Mouse (Mus musculus): Measurements from ENCODE around the gene Cd274.

The Cd274 gene

DNA sequence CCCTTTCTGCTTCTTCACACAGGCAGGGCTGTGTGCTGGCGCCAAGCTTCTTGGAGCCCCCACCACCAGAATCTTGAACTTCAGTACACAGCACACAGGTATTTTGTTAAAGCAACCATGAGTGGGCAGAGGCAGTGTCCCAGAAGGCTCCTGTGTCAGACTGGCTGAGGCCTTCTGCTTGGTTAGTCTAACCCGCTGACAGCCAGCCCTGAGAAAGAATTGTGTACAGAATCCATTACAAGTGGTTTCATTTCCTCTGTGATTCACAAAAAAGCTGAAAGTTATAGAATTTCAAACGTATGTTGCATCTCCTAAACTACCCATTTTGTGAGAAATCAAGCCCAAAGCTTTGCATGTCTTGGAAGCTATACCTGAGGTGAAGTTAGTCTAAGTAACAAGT lies 63.3 kb downstream of the Cd274 start:
- no peak for DNase-seq (ENCODE audit: low read depth, low spot score)

DNA sequence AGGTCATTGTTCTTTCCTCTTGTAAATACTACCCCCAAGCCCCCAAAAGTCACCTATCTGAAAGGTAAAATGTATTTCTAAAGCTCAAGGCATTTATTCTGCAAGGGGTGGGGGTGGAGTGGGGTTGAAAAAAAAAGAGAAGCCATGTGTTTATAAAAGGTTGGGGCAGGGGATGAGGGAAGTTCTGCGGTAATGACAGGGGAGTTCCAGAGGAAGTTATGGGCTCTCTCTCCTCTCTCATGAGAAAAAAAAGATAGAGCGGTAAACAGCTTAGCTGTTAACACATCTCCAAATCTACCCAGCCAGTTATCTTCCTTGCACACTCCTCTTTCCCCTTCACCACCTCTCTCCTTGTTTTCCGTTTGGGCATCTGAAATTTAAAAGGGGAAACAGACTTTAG lies 63.7 kb downstream of the Cd274 start:
- no peak for DNase-seq (ENCODE audit: low read depth, low spot score)

DNA sequence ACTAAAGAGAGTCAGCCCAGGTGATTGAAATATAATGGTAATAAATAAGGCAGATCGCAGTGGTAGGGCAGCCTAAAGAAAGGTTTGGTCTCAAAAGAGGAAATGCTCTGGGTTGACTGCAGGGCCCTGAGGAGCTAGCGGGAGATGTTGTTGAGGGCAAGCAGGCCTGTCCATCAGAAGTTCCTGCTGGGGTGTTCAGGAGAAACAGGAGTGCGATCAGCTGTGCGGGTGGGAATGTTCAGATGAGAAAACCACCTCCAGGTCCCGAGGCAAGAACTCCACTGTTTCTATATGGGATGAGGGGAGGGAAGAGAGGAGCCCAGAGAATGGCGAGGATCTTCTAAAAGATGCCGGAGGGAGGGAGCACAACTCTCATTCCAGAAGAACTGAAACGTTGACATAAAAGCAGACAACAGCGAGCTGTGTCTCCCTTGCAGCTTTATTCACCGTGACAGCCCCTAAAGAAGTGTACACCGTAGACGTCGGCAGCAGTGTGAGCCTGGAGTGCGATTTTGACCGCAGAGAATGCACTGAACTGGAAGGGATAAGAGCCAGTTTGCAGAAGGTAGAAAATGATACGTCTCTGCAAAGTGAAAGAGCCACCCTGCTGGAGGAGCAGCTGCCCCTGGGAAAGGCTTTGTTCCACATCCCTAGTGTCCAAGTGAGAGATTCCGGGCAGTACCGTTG lies 69.7 kb downstream of the Cd274 start:
- no peak for DNase-seq (ENCODE audit: low read depth, low spot score)

Measured in ZHBTc4 (cell line).